ENCODE assay signal across 8 mouse cellular contexts in genomic region chr15:82271201-82271600, GRCm38 (mm10). TPM values are rescaled to one million over a fixed set of nuclear protein-coding genes. Genes with fewer than 3 reads are reported as not detected.
DNase-seq lines count a peak whose midpoint lies in the region; ATAC-seq and TF ChIP-seq lines count a peak whose summit lies in the region.

No protein-coding gene starts in this region.

- ATAC-seq in kidney, embryonic 16.5 days (ENCODE audit: low FRiP score, low TSS enrichment): no peak
- peak; percentile 38; the same call in 1 of the 2 replicates for ATAC-seq in embryonic facial prominence, embryonic 14.5 days (ENCODE audit: low read depth)
- no peak for ATAC-seq in hindbrain, embryonic 14.5 days (ENCODE audit: low FRiP score)
- ATAC-seq in neural tube, embryonic 13.5 days (ENCODE audit: low read depth): no peak

- H3K4me2 ChIP-seq in kidney, embryonic 16.5 days (replicated peaks; ENCODE audit: low read depth, low read length): no peak overlapping the region
- no peak overlapping the region for H3K4me2 ChIP-seq in embryonic facial prominence, embryonic 14.5 days (ENCODE audit: low read depth, low read length)
- no peak overlapping the region for H3K4me2 ChIP-seq in hindbrain, embryonic 14.5 days (replicated peaks)
- no peak overlapping the region for H3K4me2 ChIP-seq in neural tube, embryonic 13.5 days

- H3K27me3 ChIP-seq in kidney, embryonic 16.5 days (ENCODE audit: insufficient read depth, low read length): peaks cover 43% of the 10 kb centered on the region
- H3K27me3 ChIP-seq in embryonic facial prominence, embryonic 14.5 days (replicated peaks; ENCODE audit: control insufficient read depth, insufficient read depth, low read length): peaks cover 21% of the 10 kb centered on the region
- no peaks in the 10 kb centered on the region for H3K27me3 ChIP-seq in hindbrain, embryonic 14.5 days (ENCODE audit: control insufficient read depth, insufficient read depth, low read length)
- H3K27me3 ChIP-seq in limb, embryonic 10.5 days (ENCODE audit: low read depth, poor library complexity, severe bottlenecking): peaks cover 55% of the 10 kb centered on the region
- peaks cover 16% of the 10 kb centered on the region for H3K27me3 ChIP-seq in neural tube, embryonic 13.5 days

- no peak overlapping the region for H3K9ac ChIP-seq in kidney, embryonic 16.5 days (replicated peaks; ENCODE audit: low read length)
- no peak overlapping the region for H3K9ac ChIP-seq in embryonic facial prominence, embryonic 14.5 days (ENCODE audit: low read depth, low read length)
- H3K9ac ChIP-seq in hindbrain, embryonic 14.5 days: no peak overlapping the region
- H3K9ac ChIP-seq in neural tube, embryonic 13.5 days: no peak overlapping the region

- peak; percentile 96 for TF ChIP-seq CTCF in bone marrow, adult 2 months (IDR thresholded peaks at IDR 0.05; ENCODE audit: control insufficient read depth, insufficient read depth, low read length)

- H3K9me3 ChIP-seq in kidney, embryonic 16.5 days (ENCODE audit: low read length): no peaks in the 10 kb centered on the region
- no peaks in the 10 kb centered on the region for H3K9me3 ChIP-seq in embryonic facial prominence, embryonic 14.5 days (ENCODE audit: control insufficient read depth, low read length)
- H3K9me3 ChIP-seq in hindbrain, embryonic 14.5 days (ENCODE audit: control insufficient read depth, low read length): no peaks in the 10 kb centered on the region
- H3K9me3 ChIP-seq in limb, embryonic 10.5 days (replicated peaks): no peaks in the 10 kb centered on the region
- H3K9me3 ChIP-seq in neural tube, embryonic 13.5 days: no peaks in the 10 kb centered on the region

- no peak for TF ChIP-seq POLR2A in bone marrow, adult 2 months (IDR thresholded peaks at IDR 0.05; ENCODE audit: borderline replicate concordance, control insufficient read depth, low read depth, low read length)

- 4% methylated on average over 5 of the region's 5 CpGs for WGBS in kidney, embryonic 16.5 days
- WGBS in bone marrow, adult 2 months: 12% methylated on average over 5 of the region's 5 CpGs
- 4% methylated on average over 4 of the region's 5 CpGs for WGBS in embryonic facial prominence, embryonic 14.5 days
- WGBS in hindbrain, embryonic 14.5 days: 2% methylated on average over 5 of the region's 5 CpGs
- 4% methylated on average over 5 of the region's 5 CpGs for WGBS in limb, embryonic 10.5 days
- 0% methylated on average over 5 of the region's 5 CpGs for WGBS in neural tube, embryonic 13.5 days

- peak; percentile 21 for DNase-seq in kidney, adult 11 months
- DNase-seq in embryonic facial prominence, embryonic 14.5 days (ENCODE audit: low spot score): peak; percentile 84
- DNase-seq in hindbrain, embryonic 14.5 days (ENCODE audit: low spot score): peak; percentile 84
- peak; percentile 88 for DNase-seq in limb, embryonic 10.5 days (ENCODE audit: low spot score)
- peak; percentile 61 for DNase-seq in thymus, postnatal 0 days (ENCODE audit: low spot score)

- no peak overlapping the region for H3K27ac ChIP-seq in kidney, embryonic 16.5 days (ENCODE audit: low read length)
- H3K27ac ChIP-seq in bone marrow, adult 2 months (ENCODE audit: control insufficient read depth, insufficient read depth, low read depth, low read length, poor library complexity): no peak overlapping the region
- no peak overlapping the region for H3K27ac ChIP-seq in embryonic facial prominence, embryonic 14.5 days (replicated peaks; ENCODE audit: low read depth, low read length)
- no peak overlapping the region for H3K27ac ChIP-seq in hindbrain, embryonic 14.5 days
- H3K27ac ChIP-seq in limb, embryonic 10.5 days: no peak overlapping the region
- H3K27ac ChIP-seq in neural tube, embryonic 13.5 days (replicated peaks): peak overlapping the region; percentile 14; the same call in 1 of the 2 replicates

- H3K4me1 ChIP-seq in kidney, embryonic 16.5 days (ENCODE audit: insufficient read depth, low read length): peaks cover 15% of the 10 kb centered on the region
- no peaks in the 10 kb centered on the region for H3K4me1 ChIP-seq in bone marrow, adult 2 months (ENCODE audit: control insufficient read depth, insufficient read depth, low read length)
- H3K4me1 ChIP-seq in embryonic facial prominence, embryonic 14.5 days (ENCODE audit: control insufficient read depth, insufficient read depth, low read length): peaks cover 6% of the 10 kb centered on the region
- peaks cover 28% of the 10 kb centered on the region for H3K4me1 ChIP-seq in hindbrain, embryonic 14.5 days (replicated peaks; ENCODE audit: control insufficient read depth, insufficient read depth, low read length)
- H3K4me1 ChIP-seq in limb, embryonic 10.5 days: peaks cover 24% of the 10 kb centered on the region
- H3K4me1 ChIP-seq in neural tube, embryonic 13.5 days (replicated peaks): peaks cover 55% of the 10 kb centered on the region

- H3K36me3 ChIP-seq in kidney, embryonic 16.5 days (ENCODE audit: insufficient read depth, low read length): no peaks in the 10 kb centered on the region
- no peaks in the 10 kb centered on the region for H3K36me3 ChIP-seq in embryonic facial prominence, embryonic 14.5 days (ENCODE audit: control insufficient read depth, insufficient read depth, low read length)
- no peaks in the 10 kb centered on the region for H3K36me3 ChIP-seq in hindbrain, embryonic 14.5 days (replicated peaks; ENCODE audit: control insufficient read depth, insufficient read depth)
- H3K36me3 ChIP-seq in limb, embryonic 10.5 days: no peaks in the 10 kb centered on the region
- H3K36me3 ChIP-seq in neural tube, embryonic 13.5 days: no peaks in the 10 kb centered on the region

- no peak overlapping the region for H3K4me3 ChIP-seq in kidney, embryonic 16.5 days (ENCODE audit: low read length)
- H3K4me3 ChIP-seq in bone marrow, adult 2 months (replicated peaks; ENCODE audit: control insufficient read depth, low read depth, low read length): no peak overlapping the region
- H3K4me3 ChIP-seq in embryonic facial prominence, embryonic 14.5 days (ENCODE audit: low read depth, low read length): no peak overlapping the region
- H3K4me3 ChIP-seq in hindbrain, embryonic 14.5 days (replicated peaks; ENCODE audit: low read length): no peak overlapping the region
- no peak overlapping the region for H3K4me3 ChIP-seq in limb, embryonic 10.5 days
- no peak overlapping the region for H3K4me3 ChIP-seq in neural tube, embryonic 13.5 days

RNA-seq across cellular contexts. Expression of gene Sept3, which starts 3.5 kb away (rescaled TPM):
- 8.6 and 11.3 TPM in 2 replicates for polyA plus RNA-seq in kidney, embryonic 16.5 days (2015; fragmentation: Nextera tagmentation; extraction: Ambion mirVana)
- polyA plus RNA-seq in bone marrow, adult 2 months (2011; ENCODE audit: insufficient read depth, insufficient read length, low replicate concordance, missing spikeins): 2.0 TPM in 1 of 2 replicates, not detected in the other
- 13.7 and 16.7 TPM in 2 replicates for polyA plus RNA-seq in embryonic facial prominence, embryonic 14.5 days (2014; fragmentation: Nextera tagmentation; extraction: Ambion mirVana)
- 375 and 410 TPM in 2 replicates for polyA plus RNA-seq in hindbrain, embryonic 14.5 days (2014; fragmentation: Nextera tagmentation; extraction: Ambion mirVana)
- polyA plus RNA-seq in limb, embryonic 10.5 days (2016; fragmentation: Nextera tagmentation; extraction: Ambion mirVana): 32.9 and 41.5 TPM in 2 replicates
- 359 and 361 TPM in 2 replicates for polyA plus RNA-seq in neural tube, embryonic 13.5 days (2015; fragmentation: Nextera tagmentation; extraction: Ambion mirVana)
- 0.90 and 1.1 TPM in 2 replicates for polyA plus RNA-seq in thymus, postnatal 0 days (2015; fragmentation: Nextera tagmentation; extraction: Ambion mirVana)

RNA-seq across cellular contexts. Expression of gene 1500009C09Rik, which starts 19.0 kb away (rescaled TPM):
- polyA plus RNA-seq in kidney, embryonic 16.5 days (2015; fragmentation: Nextera tagmentation; extraction: Ambion mirVana): not detected in 2 replicates
- not detected in 2 replicates for polyA plus RNA-seq in bone marrow, adult 2 months (2011; ENCODE audit: insufficient read depth, insufficient read length, low replicate concordance, missing spikeins)
- polyA plus RNA-seq in embryonic facial prominence, embryonic 14.5 days (2014; fragmentation: Nextera tagmentation; extraction: Ambion mirVana): 0.25 TPM in 1 of 2 replicates, not detected in the other
- 10.2 and 13.2 TPM in 2 replicates for polyA plus RNA-seq in hindbrain, embryonic 14.5 days (2014; fragmentation: Nextera tagmentation; extraction: Ambion mirVana)
- polyA plus RNA-seq in limb, embryonic 10.5 days (2016; fragmentation: Nextera tagmentation; extraction: Ambion mirVana): not detected in 2 replicates
- 7.8 and 7.9 TPM in 2 replicates for polyA plus RNA-seq in neural tube, embryonic 13.5 days (2015; fragmentation: Nextera tagmentation; extraction: Ambion mirVana)
- polyA plus RNA-seq in thymus, postnatal 0 days (2015; fragmentation: Nextera tagmentation; extraction: Ambion mirVana): not detected in 2 replicates

RNA-seq across cellular contexts. Expression of gene Cenpm, which starts 26.7 kb away (rescaled TPM):
- polyA plus RNA-seq in kidney, embryonic 16.5 days (2015; fragmentation: Nextera tagmentation; extraction: Ambion mirVana): 65.9 and 71.2 TPM in 2 replicates
- polyA plus RNA-seq in bone marrow, adult 2 months (2011; ENCODE audit: insufficient read depth, insufficient read length, low replicate concordance, missing spikeins): 19.5 and 21.2 TPM in 2 replicates
- 51.7 and 63.5 TPM in 2 replicates for polyA plus RNA-seq in embryonic facial prominence, embryonic 14.5 days (2014; fragmentation: Nextera tagmentation; extraction: Ambion mirVana)
- 17.0 and 18.0 TPM in 2 replicates for polyA plus RNA-seq in hindbrain, embryonic 14.5 days (2014; fragmentation: Nextera tagmentation; extraction: Ambion mirVana)
- 83.9 and 86.0 TPM in 2 replicates for polyA plus RNA-seq in limb, embryonic 10.5 days (2016; fragmentation: Nextera tagmentation; extraction: Ambion mirVana)
- polyA plus RNA-seq in neural tube, embryonic 13.5 days (2015; fragmentation: Nextera tagmentation; extraction: Ambion mirVana): 15.2 and 16.5 TPM in 2 replicates
- polyA plus RNA-seq in thymus, postnatal 0 days (2015; fragmentation: Nextera tagmentation; extraction: Ambion mirVana): 59.3 and 61.5 TPM in 2 replicates

RNA-seq across cellular contexts. Expression of gene Wbp2nl, which starts 27.6 kb away (rescaled TPM):
- 0.41 and 0.61 TPM in 2 replicates for polyA plus RNA-seq in kidney, embryonic 16.5 days (2015; fragmentation: Nextera tagmentation; extraction: Ambion mirVana)
- polyA plus RNA-seq in bone marrow, adult 2 months (2011; ENCODE audit: insufficient read depth, insufficient read length, low replicate concordance, missing spikeins): not detected in 2 replicates
- polyA plus RNA-seq in embryonic facial prominence, embryonic 14.5 days (2014; fragmentation: Nextera tagmentation; extraction: Ambion mirVana): 0.20 TPM in 1 of 2 replicates, not detected in the other
- polyA plus RNA-seq in hindbrain, embryonic 14.5 days (2014; fragmentation: Nextera tagmentation; extraction: Ambion mirVana): 0.17 and 0.29 TPM in 2 replicates
- 0.16 and 0.38 TPM in 2 replicates for polyA plus RNA-seq in limb, embryonic 10.5 days (2016; fragmentation: Nextera tagmentation; extraction: Ambion mirVana)
- polyA plus RNA-seq in neural tube, embryonic 13.5 days (2015; fragmentation: Nextera tagmentation; extraction: Ambion mirVana): not detected in 2 replicates
- polyA plus RNA-seq in thymus, postnatal 0 days (2015; fragmentation: Nextera tagmentation; extraction: Ambion mirVana): 0.22 TPM in 1 of 2 replicates, not detected in the other

RNA-seq across cellular contexts. Expression of gene Tnfrsf13c, which starts 47.0 kb away (rescaled TPM):
- polyA plus RNA-seq in kidney, embryonic 16.5 days (2015; fragmentation: Nextera tagmentation; extraction: Ambion mirVana): 0.15 TPM in 1 of 2 replicates, not detected in the other
- polyA plus RNA-seq in bone marrow, adult 2 months (2011; ENCODE audit: insufficient read depth, insufficient read length, low replicate concordance, missing spikeins): 12.1 and 24.9 TPM in 2 replicates
- 0.17 and 0.40 TPM in 2 replicates for polyA plus RNA-seq in embryonic facial prominence, embryonic 14.5 days (2014; fragmentation: Nextera tagmentation; extraction: Ambion mirVana)
- 0.51 and 0.68 TPM in 2 replicates for polyA plus RNA-seq in hindbrain, embryonic 14.5 days (2014; fragmentation: Nextera tagmentation; extraction: Ambion mirVana)
- polyA plus RNA-seq in limb, embryonic 10.5 days (2016; fragmentation: Nextera tagmentation; extraction: Ambion mirVana): 0.15 and 0.33 TPM in 2 replicates
- 0.13 and 0.66 TPM in 2 replicates for polyA plus RNA-seq in neural tube, embryonic 13.5 days (2015; fragmentation: Nextera tagmentation; extraction: Ambion mirVana)
- 0.22 and 0.49 TPM in 2 replicates for polyA plus RNA-seq in thymus, postnatal 0 days (2015; fragmentation: Nextera tagmentation; extraction: Ambion mirVana)

Comparison
In these comparisons a context has a peak if more than half of its experiments do, and no peak if none do; other contexts are left out.
1. DNase-seq: peak in every context shown above with its lines; median percentile 88 in limb, embryonic 10.5 days; 84 in embryonic facial prominence, embryonic 14.5 days; 84 in hindbrain, embryonic 14.5 days; 61 in thymus, postnatal 0 days; 21 in kidney, adult 11 months.